Mouse (Mus musculus) liver, embryonic 14.5 days (tissue): ENCODE results near the gene Hyls1. TPM values are rescaled to one million over a fixed set of nuclear protein-coding genes. Genes with fewer than 3 reads are reported as not detected.

ENCODE experiments used
- ATAC-seq: fragments of 200-750 bp; cut with Nextera tagmentation; 2 replicates; pipeline ENCODE4 v1.8.0; 2017; ENCODE audit warnings: moderate number of reproducible peaks, mild to moderate bottlenecking, moderate library complexity; ENCODE audit not compliant: insufficient read depth
- DNase-seq, 3 experiments: peaks; one replicate each; pipeline ENCODE4 v3.0.0-alpha.2; 2012 to 2013; ENCODE audit warnings: low read depth in 3 of 3, low spot score in 3 of 3
- H3K27ac ChIP-seq: fragments of 300-500 bp; sonication (generic); 2 replicates; pipeline ENCODE4 v1.5.1; 2014; ENCODE audit warnings: moderate library complexity, mild to moderate bottlenecking, control low read depth, inconsistent platforms
- H3K27me3 ChIP-seq: fragments of 300-500 bp; sonication (generic); 2 replicates; pipeline ENCODE4 v1.6.1; 2014; ENCODE audit warnings: mild to moderate bottlenecking, low read length, moderate library complexity; ENCODE audit not compliant: control insufficient read depth, insufficient read depth
- H3K36me3 ChIP-seq: fragments of 300-500 bp; sonication (generic); replicated peaks from 2 replicates; pipeline ENCODE4 v1.6.1; 2014; ENCODE audit warnings: low read depth; ENCODE audit not compliant: control insufficient read depth, insufficient read depth
- H3K4me1 ChIP-seq, 2 experiments: fragments of 200-500 bp in 1 of 2; fragments of 300-500 bp in 1 of 2; sonication (generic) in 1 of 2; replicated peaks; 2 replicates each; pipeline ENCODE4 v1.6.1; 2012 to 2014; ENCODE audit warnings: antibody characterized with exemption in 1 of 2, inconsistent platforms in 1 of 2, low read length in 1 of 2; ENCODE audit not compliant: control insufficient read depth in 2 of 2, insufficient read depth in 2 of 2
- H3K4me2 ChIP-seq: fragments of 300-500 bp; sonication (generic); 2 replicates; pipeline ENCODE4 v1.6.1; 2014; ENCODE audit warnings: low read depth, mild to moderate bottlenecking, control low read depth, moderate library complexity
- H3K4me3 ChIP-seq, 2 experiments: fragments of 200-500 bp in 1 of 2; fragments of 300-500 bp in 1 of 2; sonication (generic) in 1 of 2; 2 replicates each; pipeline ENCODE4 v1.5.1; 2012 to 2014; ENCODE audit warnings: low read depth in 2 of 2, low read length in 2 of 2, mild to moderate bottlenecking in 2 of 2, control low read depth in 1 of 2, inconsistent platforms in 1 of 2, moderate library complexity in 1 of 2; ENCODE audit not compliant: insufficient read depth in 1 of 2
- H3K9ac ChIP-seq: fragments of 300-500 bp; sonication (generic); replicated peaks from 2 replicates; pipeline ENCODE4 v1.6.1; 2014; ENCODE audit warnings: mild to moderate bottlenecking, control low read depth, moderate library complexity
- H3K9me3 ChIP-seq: fragments of 300-500 bp; sonication (generic); 2 replicates; pipeline ENCODE4 v1.6.1; 2016; ENCODE audit warnings: low read length, mixed read lengths; ENCODE audit not compliant: control insufficient read depth
- CTCF ChIP-seq: IDR thresholded peaks from 2 replicates; pipeline ENCODE4 v1.5.1; 2016; ENCODE audit warnings: antibody characterized with exemption, low read depth, control low read depth
- EP300 ChIP-seq: IDR thresholded peaks from 2 replicates; pipeline ENCODE4 v1.6.1; 2016; ENCODE audit warnings: antibody characterized with exemption, low read depth
- WGBS: fragments of 180-500 bp; shearing (Covaris S2); extraction: QIAGEN DNeasy Blood & Tissue Kit; methylation state at CpG from one replicate; pipeline ENCODE4 v1.1.7; 2014; ENCODE audit not compliant: insufficient replicate concordance; 5-methylcytosine and 5-hydroxymethylcytosine counted together
- polyA plus RNA-seq, 2 experiments: library from polyadenylated mRNA; depleted of rRNA in 1 of 2; stranded (reverse) in 1 of 2; unstranded in 1 of 2; fragments of >200 nt; fragmentation: Nextera tagmentation in 1 of 2; extraction: Ambion mirVana in 1 of 2; gene quantifications; 2 replicates each; pipeline versions ENCODE4 v1.2.1 to v1.2.3; 2012 to 2014

The Hyls1 gene
- polyA plus RNA-seq, 2 experiments, result 3.9 to 8.6 TPM

- DNase-seq, result no peak
- Histone ChIP-seq H3K4me3 (no peak overlapping the region; a peak in 1 of 4 replicates), H3K27me3 (no peaks in the 10 kb centered on the region; the same call in 1 of the 2 replicates), H3K9ac (no peak overlapping the region), H3K9me3 (no peaks in the 10 kb centered on the region), H3K36me3 (peaks cover 36% of the 10 kb centered on the region), H3K4me2 (peak overlapping the region; percentile 84), H3K4me1 (peaks cover 0 to 4% of the 10 kb centered on the region in 2 experiments; a peak in 2 of 4 replicates), H3K27ac (no peak overlapping the region)
- WGBS, result 82% methylated on average over 3 of the region's 3 CpGs
- ATAC-seq, result no peak
- TF ChIP-seq EP300, result no peak
- no peak for TF ChIP-seq CTCF
Measured at GRCm38 (mm10) chr9:35567995-35568394, 2.2 kb downstream of the Hyls1 start.

- Histone ChIP-seq H3K4me3 (no peak overlapping the region), H3K27ac (no peak overlapping the region), H3K27me3 (no peaks in the 10 kb centered on the region), H3K9ac (no peak overlapping the region), H3K4me1 (peaks cover 0 to 5% of the 10 kb centered on the region in 2 experiments; a peak in 3 of 4 replicates), H3K9me3 (no peaks in the 10 kb centered on the region), H3K36me3 (peaks cover 45% of the 10 kb centered on the region), H3K4me2 (no peak overlapping the region)
- DNase-seq (no peak), ATAC-seq (no peak)
- no peak for TF ChIP-seq CTCF
- TF ChIP-seq EP300, result no peak
- WGBS, result 74% methylated on average over 5 of the region's 5 CpGs
Measured at GRCm38 (mm10) chr9:35564536-35565240, 5.5 kb downstream of the Hyls1 start.

- no peaks in the 10 kb centered on the region for H3K9me3 ChIP-seq
- H3K4me1 ChIP-seq, result peaks cover 6 to 10% of the 10 kb centered on the region in 2 experiments
- H3K27me3 ChIP-seq, result peaks cover 26% of the 10 kb centered on the region
- no peak overlapping the region for H3K4me2 ChIP-seq
- H3K36me3 ChIP-seq, result peaks cover 33% of the 10 kb centered on the region
- TF ChIP-seq CTCF, result no peak
- no peak for TF ChIP-seq EP300
- no peak overlapping the region for H3K4me3 ChIP-seq
- no peak overlapping the region for H3K27ac ChIP-seq
- H3K9ac ChIP-seq, result no peak overlapping the region
- DNase-seq (no peak), ATAC-seq (no peak)
- WGBS, result 56% methylated on average over 6 of the region's 6 CpGs
Measured at GRCm38 (mm10) chr9:35561583-35561982, 8.6 kb downstream of the Hyls1 start.

- no peaks in the 10 kb centered on the region for H3K9me3 ChIP-seq
- DNase-seq (no peak), ATAC-seq (no peak)
- H3K4me2 ChIP-seq, result no peak overlapping the region
- H3K4me3 ChIP-seq, result no peak overlapping the region
- H3K27me3 ChIP-seq, result peaks cover 31% of the 10 kb centered on the region
- TF ChIP-seq CTCF, result no peak
- TF ChIP-seq EP300, result no peak
- H3K27ac ChIP-seq, result no peak overlapping the region
- no peak overlapping the region for H3K9ac ChIP-seq
- 85% methylated on average over 11 of the region's 11 CpGs for WGBS
- peaks cover 6 to 10% of the 10 kb centered on the region in 2 experiments for H3K4me1 ChIP-seq
- peaks cover 28% of the 10 kb centered on the region for H3K36me3 ChIP-seq
Measured at GRCm38 (mm10) chr9:35561076-35561475, 9.1 kb downstream of the Hyls1 start.

- peaks cover 14% of the 10 kb centered on the region for H3K36me3 ChIP-seq
- ATAC-seq (peak; percentile 76), DNase-seq (peak; percentile 54 to 60 (median 54))
- peak overlapping the region; percentile 70 to 86 for H3K4me3 ChIP-seq
- TF ChIP-seq EP300 (no peak), CTCF (no peak)
- no peak overlapping the region for H3K27ac ChIP-seq
- H3K4me1 ChIP-seq, result peaks cover 6 to 10% of the 10 kb centered on the region in 2 experiments
- WGBS, result 1% methylated on average over 31 of the region's 31 CpGs
- peak overlapping the region; percentile 69 for H3K4me2 ChIP-seq
- H3K9ac ChIP-seq, result peak overlapping the region; percentile 56
- H3K9me3 ChIP-seq, result no peaks in the 10 kb centered on the region
- peaks cover 34% of the 10 kb centered on the region for H3K27me3 ChIP-seq
Measured at GRCm38 (mm10) chr9:35559009-35559890, 10.9 kb downstream of the Hyls1 start.
